Mouse (Mus musculus): ENCODE data around the gene Nr1i3. TPM values are rescaled to one million over a fixed set of nuclear protein-coding genes. Genes with fewer than 3 reads are reported as not detected.

Nr1i3 gene
- total RNA-seq, 2 experiments from 2014 or later: 0.12 TPM; not detected in 1

- DNase-seq (ENCODE audit: low spot score in 2 of 2): peak in 1 of 2 experiments; percentile 40
Measured at GRCm38 (mm10) chr1:171250680-171251593, 37.2 kb downstream of the Nr1i3 start, which contains the start of gene Ndufs2. Gene Ndufs2, minus strand, starts transcription at chr1:171251388.

GRCm38 (mm10) chr1:171251594-171252324 lies 38.0 kb downstream of the Nr1i3 start:
- no peak for DNase-seq (ENCODE audit: low spot score in 2 of 2)

DNA sequence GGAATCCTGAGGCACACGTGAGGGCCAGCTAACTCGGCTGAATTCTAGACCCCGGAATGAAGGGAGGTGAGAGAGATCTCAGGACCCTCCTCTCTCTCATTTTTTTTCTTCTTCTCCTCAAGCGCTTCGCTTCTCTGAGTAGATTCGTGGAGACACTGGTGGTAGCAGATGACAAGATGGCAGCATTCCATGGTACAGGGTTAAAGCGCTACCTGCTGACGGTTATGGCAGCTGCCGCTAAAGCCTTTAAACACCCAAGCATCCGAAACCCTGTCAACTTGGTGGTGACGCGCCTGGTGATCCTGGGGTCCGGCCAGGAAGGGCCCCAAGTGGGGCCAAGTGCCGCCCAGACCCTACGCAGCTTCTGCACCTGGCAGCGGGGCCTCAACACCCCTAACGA lies 38.6 kb downstream of the Nr1i3 start:
- no peak for DNase-seq (ENCODE audit: low spot score in 2 of 2)

DNA sequence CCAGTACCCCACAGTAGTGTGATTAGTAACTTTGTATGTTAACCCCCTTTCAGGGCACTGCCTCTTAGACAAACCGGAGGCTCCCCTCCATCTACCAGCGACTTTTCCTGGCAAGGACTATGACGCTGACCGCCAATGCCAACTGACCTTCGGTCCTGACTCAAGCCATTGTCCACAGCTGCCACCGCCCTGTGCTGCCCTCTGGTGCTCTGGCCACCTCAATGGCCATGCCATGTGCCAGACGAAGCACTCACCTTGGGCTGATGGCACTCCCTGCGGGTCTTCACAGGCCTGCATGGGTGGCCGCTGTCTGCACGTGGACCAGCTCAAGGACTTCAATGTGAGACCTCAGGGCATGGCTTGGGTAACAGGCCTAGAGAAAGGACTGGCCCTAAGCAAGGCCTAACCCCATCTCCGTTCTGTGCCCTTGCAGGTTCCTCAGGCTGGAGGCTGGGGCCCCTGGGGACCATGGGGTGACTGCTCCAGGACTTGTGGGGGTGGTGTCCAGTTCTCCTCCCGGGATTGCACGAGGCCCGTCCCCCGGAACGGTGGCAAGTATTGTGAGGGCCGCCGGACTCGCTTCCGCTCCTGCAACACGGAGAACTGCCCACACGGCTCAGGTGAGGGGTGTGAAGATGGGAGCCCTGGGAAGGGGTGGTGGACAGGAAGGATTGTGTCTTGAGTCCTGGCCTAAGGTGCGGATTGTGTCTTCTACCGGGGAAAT lies 42.5 kb downstream of the Nr1i3 start:
- no peak for DNase-seq (ENCODE audit: low spot score in 2 of 2)

- DNase-seq (ENCODE audit: low spot score in 2 of 2): peak; percentile 50 to 64
Measured at GRCm38 (mm10) chr1:171256937-171257548, 43.3 kb downstream of the Nr1i3 start.

DNA sequence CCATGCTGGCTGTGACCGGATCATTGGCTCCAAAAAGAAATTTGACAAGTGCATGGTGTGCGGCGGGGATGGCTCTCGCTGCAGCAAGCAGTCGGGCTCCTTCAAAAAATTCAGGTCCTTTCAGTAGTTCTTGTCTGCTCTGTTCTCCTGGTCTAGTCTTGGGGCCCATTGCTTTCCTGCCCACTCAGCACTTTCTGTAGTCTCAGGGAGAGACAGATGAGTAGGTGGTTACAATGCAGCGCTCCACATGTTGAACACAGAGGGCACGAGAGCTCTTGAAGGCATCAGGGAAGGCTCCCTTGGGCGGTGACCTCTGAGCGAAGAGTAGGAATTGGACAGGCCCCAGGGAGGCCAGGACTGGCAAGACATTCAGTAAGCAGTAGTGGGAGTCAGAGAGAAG lies 44.0 kb downstream of the Nr1i3 start:
- DNase-seq (ENCODE audit: low spot score in 2 of 2): no peak

GRCm38 (mm10) chr1:171258921-171259320 lies 45.2 kb downstream of the Nr1i3 start:
- DNase-seq (ENCODE audit: low spot score in 2 of 2): no peak

- DNase-seq (ENCODE audit: low spot score in 2 of 2): no peak
Measured at GRCm38 (mm10) chr1:171260316-171260715, 46.5 kb downstream of the Nr1i3 start.

DNA sequence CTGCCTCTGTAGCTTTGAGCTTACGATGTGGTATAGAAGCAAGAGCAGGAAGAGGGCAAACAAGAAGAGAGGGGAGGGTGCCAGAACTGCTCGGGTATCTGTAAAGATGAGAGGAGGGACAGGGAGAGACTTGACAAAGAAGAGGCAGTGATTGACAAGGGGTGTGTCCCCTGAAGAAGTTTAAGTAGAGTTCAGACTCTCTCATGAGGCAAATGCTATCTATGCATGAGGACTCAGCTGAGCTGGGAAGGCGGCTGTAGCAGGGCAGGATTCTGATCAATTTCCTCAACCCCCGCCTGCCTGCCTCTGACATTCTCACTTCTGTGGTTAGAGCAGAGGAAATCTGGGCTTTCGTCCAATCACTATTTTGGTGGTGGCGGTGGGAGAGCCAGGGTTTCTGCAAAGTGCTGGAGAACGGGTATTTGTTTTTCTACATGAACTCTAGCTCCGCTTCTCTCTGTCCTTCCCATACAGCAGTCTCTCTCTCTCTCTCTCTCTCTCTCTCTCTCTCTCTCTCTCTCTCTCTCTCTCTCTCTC lies 48.9 kb downstream of the Nr1i3 start:
- DNase-seq (ENCODE audit: low spot score in 2 of 2): peak; percentile 83 to 95

DNA sequence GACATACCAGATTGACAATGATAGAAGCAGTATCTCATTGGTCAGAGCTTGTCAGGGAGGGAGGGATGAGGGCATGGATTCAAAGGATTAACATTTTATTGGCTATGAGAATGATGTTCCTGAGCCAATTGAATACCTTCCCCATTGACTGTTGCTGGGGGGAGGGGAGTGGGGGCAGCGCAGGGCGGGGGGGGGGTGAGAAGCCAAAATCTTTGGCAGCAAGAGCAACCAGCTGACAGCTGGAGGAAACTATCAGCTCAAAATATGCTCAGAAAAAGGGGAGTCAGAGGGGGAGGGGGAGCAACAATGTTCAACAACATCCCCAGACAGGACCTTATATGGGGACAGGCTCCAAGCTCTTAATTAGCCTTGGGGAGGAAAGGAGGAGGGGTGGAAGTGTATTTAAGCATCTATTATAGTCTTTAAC lies 49.4 kb downstream of the Nr1i3 start:
- peak in 1 of 2 experiments; percentile 87 for DNase-seq (ENCODE audit: low spot score in 2 of 2)

GRCm38 (mm10) chr1:171263666-171264461 lies 50.1 kb downstream of the Nr1i3 start:
- no peak for DNase-seq (ENCODE audit: low spot score in 2 of 2)

DNA sequence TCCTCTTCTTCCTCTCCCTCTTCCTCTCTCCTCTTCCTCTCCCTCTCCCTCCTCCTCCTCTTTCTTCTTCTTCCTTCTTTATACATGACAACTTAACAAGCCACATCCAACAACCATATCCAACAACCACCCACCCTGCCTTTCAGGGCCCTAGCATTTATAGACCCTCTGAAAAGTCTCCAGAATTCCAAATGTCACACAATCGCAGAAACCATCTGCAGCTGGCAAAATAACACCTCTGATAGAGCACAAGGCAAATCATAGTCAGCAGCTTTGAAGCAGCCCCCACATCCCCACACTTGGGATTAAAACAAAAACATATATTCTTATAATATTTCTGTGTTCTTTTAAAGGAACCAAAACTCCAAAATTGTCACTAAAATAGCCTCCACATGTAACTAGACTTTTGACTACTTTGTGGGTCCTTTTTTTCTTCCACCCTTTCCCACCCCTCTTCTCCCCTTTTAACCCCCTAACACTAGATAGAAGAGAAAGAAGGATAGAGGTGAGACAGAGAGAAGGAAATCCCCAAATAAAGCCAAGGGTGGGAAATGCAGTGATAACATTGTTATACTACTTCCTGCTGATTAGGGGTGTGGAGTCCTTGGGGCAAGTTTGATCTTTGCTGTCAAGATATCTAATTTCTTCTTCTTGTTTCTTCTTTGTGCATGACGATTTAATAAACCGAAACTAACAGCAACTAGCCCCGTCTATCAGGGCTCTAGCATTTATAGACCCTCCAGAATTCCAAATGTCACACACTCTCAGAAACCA lies 52.4 kb downstream of the Nr1i3 start:
- DNase-seq (ENCODE audit: low spot score in 2 of 2): no peak

- DNase-seq (ENCODE audit: low spot score in 2 of 2): no peak
Measured at GRCm38 (mm10) chr1:171268341-171268740, 54.6 kb downstream of the Nr1i3 start.

DNA sequence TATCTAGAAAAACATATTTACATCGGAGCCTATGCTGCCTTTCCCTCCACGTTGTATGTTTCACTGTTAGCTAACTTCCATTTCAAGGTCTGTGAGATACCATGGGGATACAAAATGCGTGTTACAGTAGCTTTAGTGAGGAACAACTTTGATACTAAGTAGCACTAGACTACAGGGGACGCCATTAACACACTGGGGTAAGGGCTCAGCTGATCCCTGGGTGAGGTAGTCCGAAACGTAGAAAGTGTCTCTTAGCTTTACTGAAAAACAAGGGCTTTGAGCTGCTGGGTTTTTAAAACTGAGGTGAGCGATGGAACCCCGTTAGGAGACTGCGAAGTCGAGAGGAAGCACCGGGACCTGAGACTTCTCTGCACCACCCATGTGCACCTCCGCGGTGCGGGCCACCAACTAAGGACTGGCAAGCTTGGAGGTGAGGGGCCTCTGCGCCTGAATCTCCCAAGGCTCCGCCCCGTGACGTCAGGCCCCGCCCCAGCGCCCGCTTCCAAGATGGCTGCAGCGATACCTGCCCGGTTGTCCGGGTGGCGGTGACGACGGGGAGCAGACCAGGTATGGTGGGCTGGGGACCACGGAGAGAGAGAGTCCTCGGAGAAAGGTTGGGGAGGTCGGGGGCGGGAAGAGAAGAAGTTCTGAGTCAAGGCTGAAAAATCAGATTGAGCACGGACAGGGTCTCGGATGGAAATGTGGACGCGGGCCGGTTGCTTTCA lies 56.2 kb downstream of the Nr1i3 start, which contains the start of gene B4galt3:
Gene B4galt3, plus strand, starts transcription at position 481 of the 725 bp plus-strand sequence.
- DNase-seq (ENCODE audit: low spot score in 2 of 2): peak; percentile 94 to 96
